Mouse (Mus musculus) lung, embryonic 16.5 days (tissue): ENCODE results near the gene Ndufaf2. TPM values are rescaled to one million over a fixed set of nuclear protein-coding genes. Genes with fewer than 3 reads are reported as not detected.

ENCODE experiments used
- ATAC-seq: fragments of 200-750 bp; cut with Nextera tagmentation; 2 replicates; pipeline ENCODE4 v1.8.0; 2017; ENCODE audit warnings: low read depth, mild to moderate bottlenecking, moderate library complexity
- H3K27ac ChIP-seq: fragments of 300-500 bp; sonication (generic); 2 replicates; pipeline ENCODE4 v1.5.1; 2014; ENCODE audit warnings: mild to moderate bottlenecking, control low read depth, low read length
- H3K27me3 ChIP-seq: fragments of 300-500 bp; sonication (generic); 2 replicates; pipeline ENCODE4 v1.6.1; 2014; ENCODE audit warnings: low read depth, low read length, mixed read lengths; ENCODE audit not compliant: control insufficient read depth, insufficient read depth
- H3K36me3 ChIP-seq: fragments of 300-500 bp; sonication (generic); 2 replicates; pipeline ENCODE4 v1.6.1; 2014; ENCODE audit warnings: low read length; ENCODE audit not compliant: control insufficient read depth, insufficient read depth
- H3K4me1 ChIP-seq: fragments of 300-500 bp; sonication (generic); replicated peaks from 2 replicates; pipeline ENCODE4 v1.6.1; 2014; ENCODE audit warnings: low read length, mixed read lengths; ENCODE audit not compliant: control insufficient read depth, insufficient read depth
- H3K4me2 ChIP-seq: fragments of 300-500 bp; sonication (generic); 2 replicates; pipeline ENCODE4 v1.6.1; 2014; ENCODE audit warnings: low read depth, low read length, control low read depth
- H3K4me3 ChIP-seq: fragments of 300-500 bp; sonication (generic); 2 replicates; pipeline ENCODE4 v1.5.1; 2014; ENCODE audit warnings: mild to moderate bottlenecking, low read length, control low read depth
- H3K9ac ChIP-seq: fragments of 300-500 bp; sonication (generic); 2 replicates; pipeline ENCODE4 v1.6.1; 2014; ENCODE audit warnings: low read length, control low read depth
- H3K9me3 ChIP-seq: fragments of 300-500 bp; sonication (generic); 2 replicates; pipeline ENCODE4 v1.6.1; 2016; ENCODE audit warnings: low read length; ENCODE audit not compliant: control insufficient read depth
- WGBS: fragments of 180-500 bp; shearing (Covaris S2); extraction: QIAGEN DNeasy Blood & Tissue Kit; methylation state at CpG from one replicate; pipeline ENCODE4 v1.1.7; 2014; 5-methylcytosine and 5-hydroxymethylcytosine counted together
- polyA plus RNA-seq: library from polyadenylated mRNA; unstranded; fragments of >200 nt; fragmentation: Nextera tagmentation; extraction: Ambion mirVana; gene quantifications from 2 replicates; pipeline ENCODE4 v1.2.1, GENCODE M21; 2015

The Ndufaf2 gene
- polyA plus RNA-seq, 1 experiment from 2014 or later = 62.7 TPM

GRCm38 (mm10) chr13:108180821-108181220, 22.4 kb upstream of the Ndufaf2 start:
- Histone ChIP-seq H3K4me2 (no peak overlapping the region), H3K9ac (no peak overlapping the region), H3K4me3 (no peak overlapping the region), H3K27me3 (no peaks in the 10 kb centered on the region), H3K4me1 (no peaks in the 10 kb centered on the region), H3K9me3 (no peaks in the 10 kb centered on the region), H3K27ac (no peak overlapping the region), H3K36me3 (peaks cover 22% of the 10 kb centered on the region)
- no peak for ATAC-seq
- WGBS = 82% methylated on average over 5 of the region's 5 CpGs

DNA sequence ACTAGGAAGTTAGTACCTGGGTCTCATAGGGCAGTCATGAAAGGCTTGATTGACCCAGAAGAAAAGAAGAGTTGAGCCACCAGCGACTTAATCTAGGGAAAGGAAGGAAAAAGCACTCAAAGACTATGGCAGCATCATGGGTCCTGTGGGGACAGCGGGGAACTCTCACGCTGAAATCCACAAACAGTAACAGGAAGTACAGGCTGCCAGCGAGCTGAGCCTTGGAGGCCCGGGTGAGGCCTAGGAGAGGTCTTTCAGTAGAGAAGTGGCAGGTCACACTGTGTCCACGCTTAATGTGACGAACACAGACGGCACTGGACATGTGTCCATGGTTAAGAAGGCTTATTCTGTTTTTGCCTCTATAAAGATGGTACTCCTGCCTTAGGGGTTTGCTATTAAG, 21.2 kb upstream of the Ndufaf2 start:
- Histone ChIP-seq H3K27ac (no peak overlapping the region), H3K27me3 (no peaks in the 10 kb centered on the region), H3K4me1 (no peaks in the 10 kb centered on the region), H3K9ac (no peak overlapping the region), H3K4me2 (no peak overlapping the region), H3K9me3 (no peaks in the 10 kb centered on the region), H3K36me3 (peaks cover 16% of the 10 kb centered on the region), H3K4me3 (no peak overlapping the region)
- ATAC-seq = no peak
- WGBS = 83% methylated on average over 8 of the region's 8 CpGs

- Histone ChIP-seq H3K27me3 (no peaks in the 10 kb centered on the region), H3K36me3 (peaks cover 4% of the 10 kb centered on the region; the same call in 1 of the 2 replicates), H3K9ac (no peak overlapping the region), H3K27ac (no peak overlapping the region), H3K4me2 (no peak overlapping the region), H3K4me1 (no peaks in the 10 kb centered on the region), H3K4me3 (no peak overlapping the region), H3K9me3 (no peaks in the 10 kb centered on the region)
- ATAC-seq = no peak
- WGBS = 82% methylated on average over 8 of the region's 8 CpGs
These were observed 12.1 kb upstream of the Ndufaf2 start for GRCm38 (mm10) chr13:108170511-108170910.

DNA sequence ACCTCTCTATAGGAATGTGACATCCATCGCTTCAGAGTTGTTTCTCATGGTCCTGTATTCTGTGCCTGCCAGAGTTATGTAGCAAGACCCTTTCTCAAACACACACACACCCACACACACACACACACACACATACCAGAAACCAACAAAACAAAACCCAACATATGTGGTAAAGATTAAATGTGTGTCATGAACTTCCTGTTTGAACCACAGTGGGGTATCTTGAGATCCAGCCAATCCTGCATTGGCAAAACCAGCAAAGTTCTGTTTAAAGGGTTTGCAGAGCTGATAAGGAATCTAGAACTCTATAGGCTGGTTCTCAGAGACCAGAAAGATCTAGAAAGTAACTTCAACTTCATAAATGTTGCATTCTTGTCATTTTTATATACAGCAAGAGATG, 11.6 kb upstream of the Ndufaf2 start:
- no peaks in the 10 kb centered on the region for H3K9me3 ChIP-seq
- no peaks in the 10 kb centered on the region for H3K4me1 ChIP-seq
- no peak overlapping the region for H3K4me3 ChIP-seq
- no peak for ATAC-seq
- H3K27me3 ChIP-seq = no peaks in the 10 kb centered on the region
- 86% methylated on average over 1 of the region's 1 CpGs for WGBS
- no peak overlapping the region for H3K4me2 ChIP-seq
- no peak overlapping the region for H3K9ac ChIP-seq
- H3K36me3 ChIP-seq = peaks cover 2% of the 10 kb centered on the region; the same call in 1 of the 2 replicates
- no peak overlapping the region for H3K27ac ChIP-seq

GRCm38 (mm10) chr13:108164621-108165020, 6.2 kb upstream of the Ndufaf2 start:
- Histone ChIP-seq H3K4me3 (no peak overlapping the region), H3K36me3 (no peaks in the 10 kb centered on the region; the same call in 1 of the 2 replicates), H3K9me3 (no peaks in the 10 kb centered on the region), H3K4me2 (no peak overlapping the region), H3K9ac (no peak overlapping the region), H3K27me3 (no peaks in the 10 kb centered on the region), H3K27ac (no peak overlapping the region), H3K4me1 (peaks cover 3% of the 10 kb centered on the region)
- ATAC-seq = no peak
- 86% methylated on average over 3 of the region's 3 CpGs for WGBS

GRCm38 (mm10) chr13:108163912-108164311, 5.5 kb upstream of the Ndufaf2 start:
- Histone ChIP-seq H3K9ac (no peak overlapping the region), H3K9me3 (no peaks in the 10 kb centered on the region), H3K4me2 (no peak overlapping the region), H3K27ac (no peak overlapping the region), H3K27me3 (no peaks in the 10 kb centered on the region), H3K4me3 (no peak overlapping the region), H3K4me1 (peaks cover 7% of the 10 kb centered on the region), H3K36me3 (no peaks in the 10 kb centered on the region; the same call in 1 of the 2 replicates)
- WGBS = 88% methylated on average over 9 of the region's 9 CpGs
- no peak for ATAC-seq

GRCm38 (mm10) chr13:108159963-108160362, 1.5 kb upstream of the Ndufaf2 start:
- ATAC-seq = no peak
- H3K36me3 ChIP-seq = no peaks in the 10 kb centered on the region; the same call in 1 of the 2 replicates
- 45% methylated on average over 7 of the region's 7 CpGs for WGBS
- H3K9ac ChIP-seq = no peak overlapping the region
- no peak overlapping the region for H3K4me3 ChIP-seq
- H3K4me2 ChIP-seq = peak overlapping the region; percentile 14; the same call in 1 of the 2 replicates
- H3K4me1 ChIP-seq = peaks cover 13% of the 10 kb centered on the region
- no peaks in the 10 kb centered on the region for H3K27me3 ChIP-seq
- H3K9me3 ChIP-seq = no peaks in the 10 kb centered on the region
- H3K27ac ChIP-seq = no peak overlapping the region

DNA sequence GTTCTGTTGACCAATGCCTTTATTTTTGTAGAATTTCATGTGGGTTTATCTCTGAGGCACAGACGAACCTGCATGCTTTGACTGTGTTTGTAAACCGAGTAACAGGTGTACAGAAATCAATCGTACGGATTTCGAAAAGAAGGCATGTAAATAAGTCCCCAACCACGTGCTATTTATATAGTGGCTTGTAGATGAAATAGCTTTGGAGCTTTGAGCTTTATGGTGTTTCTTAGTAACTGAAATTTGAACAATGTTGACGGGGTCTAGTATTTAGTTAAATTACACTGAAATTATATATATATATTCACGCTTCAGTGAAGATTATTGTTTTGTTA, 785 bp upstream of the Ndufaf2 start:
- peaks cover 13% of the 10 kb centered on the region for H3K4me1 ChIP-seq
- WGBS = 3% methylated on average over 8 of the region's 8 CpGs
- peak overlapping the region; percentile 74 for H3K9ac ChIP-seq
- no peaks in the 10 kb centered on the region; the same call in 1 of the 2 replicates for H3K36me3 ChIP-seq
- H3K27ac ChIP-seq = no peak overlapping the region
- peak overlapping the region; percentile 93 for H3K4me2 ChIP-seq
- H3K27me3 ChIP-seq = no peaks in the 10 kb centered on the region
- ATAC-seq = no peak
- H3K9me3 ChIP-seq = no peaks in the 10 kb centered on the region
- peak overlapping the region; percentile 94 for H3K4me3 ChIP-seq

DNA sequence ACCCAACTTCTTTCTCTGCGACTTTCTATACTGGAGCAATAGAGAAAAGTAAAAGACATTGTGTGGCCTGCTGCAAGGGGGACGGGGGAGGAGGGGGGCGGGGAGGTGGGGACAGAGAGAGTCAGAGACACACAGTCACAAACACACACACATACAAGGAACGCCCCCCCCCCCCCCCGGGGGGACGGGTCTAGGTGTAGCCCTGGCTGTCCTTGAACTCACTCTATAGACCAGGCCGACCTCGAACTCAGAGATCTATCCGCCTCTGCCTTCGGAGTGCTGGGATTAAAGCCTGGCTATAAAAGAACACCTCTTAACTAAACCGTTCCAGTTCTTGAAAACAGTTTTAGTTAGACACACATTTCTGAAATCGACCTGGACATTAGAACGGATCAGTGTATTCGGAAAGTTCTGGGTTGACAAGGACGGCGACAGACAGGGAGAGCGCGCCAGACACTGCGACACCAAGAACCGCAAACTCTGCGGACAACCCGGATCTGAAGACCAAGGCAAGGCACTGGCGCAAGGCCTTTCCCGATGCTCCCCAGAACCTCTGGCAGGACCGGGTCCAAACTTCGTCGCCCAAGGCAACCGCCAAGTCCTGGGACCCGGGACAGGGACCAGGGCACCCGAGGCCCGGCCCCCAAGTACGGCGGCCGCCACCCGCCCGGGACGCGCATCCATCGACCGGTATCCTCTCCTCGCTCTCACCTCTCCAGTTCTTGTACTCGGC, 525 bp downstream of the Ndufaf2 start:
- 3% methylated on average over 40 of the region's 42 CpGs for WGBS

More for the DNA sequence above, 525 bp downstream of the Ndufaf2 start:
- H3K36me3 ChIP-seq = no peaks in the 10 kb centered on the region; the same call in 1 of the 2 replicates
- ATAC-seq = peak; percentile 71
- H3K4me2 ChIP-seq = peak overlapping the region; percentile 75
- H3K27ac ChIP-seq = 0 out of 2 replicates have a peak overlapping the region, but pooled peaks have one; percentile 2
- peak overlapping the region; percentile 94 for H3K4me3 ChIP-seq
- peak overlapping the region; percentile 80 for H3K9ac ChIP-seq
- no peaks in the 10 kb centered on the region for H3K9me3 ChIP-seq
- peaks cover 13% of the 10 kb centered on the region for H3K4me1 ChIP-seq
- H3K27me3 ChIP-seq = no peaks in the 10 kb centered on the region
